Mouse (Mus musculus): ENCODE results near the gene Galnt7.
A peak's percentile ranks its signal among the peaks of the same experiment; 100 is the strongest.

DNA sequence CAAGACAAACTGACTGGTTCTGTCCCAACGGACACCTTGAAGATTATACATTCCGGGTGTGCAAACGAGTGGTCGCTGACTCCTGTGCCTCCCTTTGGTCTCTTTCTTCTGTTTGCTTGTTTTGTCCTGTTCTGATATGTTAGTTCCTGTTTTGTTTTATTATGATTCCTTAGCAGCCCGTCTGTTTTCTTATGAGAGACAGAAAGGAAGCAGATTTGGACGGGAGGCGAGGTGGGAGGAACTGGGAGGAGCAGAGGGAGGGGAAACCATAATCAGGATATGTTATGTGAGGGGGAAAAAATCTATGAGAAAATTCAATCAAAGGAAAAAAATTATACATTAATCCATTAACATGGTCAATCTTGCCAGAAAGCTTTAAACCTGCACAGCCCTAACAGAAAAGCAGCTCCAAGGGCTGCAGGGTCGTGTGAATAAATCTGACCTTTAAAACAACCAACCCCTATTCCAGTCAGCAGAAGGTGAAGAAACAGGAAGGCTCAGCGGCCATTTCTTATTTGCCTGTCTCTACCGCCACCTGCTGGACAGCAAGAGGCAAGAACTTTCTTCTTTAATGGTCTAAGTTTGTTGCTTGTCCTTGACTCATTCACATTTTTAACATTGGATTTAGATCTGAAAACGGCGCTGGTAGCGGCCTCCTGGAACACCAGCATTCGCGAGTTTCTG is 122.0 kb downstream of the Galnt7 start:
- TF ChIP-seq POLR2A (IDR thresholded peaks at IDR 0.05; ENCODE audit: extremely low read depth, insufficient read depth, low read length) (no peak), CTCF (IDR thresholded peaks at IDR 0.05; ENCODE audit: low read depth, low read length) (peak; percentile 69)
